Mouse (Mus musculus): ENCODE measurements at regions not wholly inside any gene's neighbourhood (a gene's known extent, or its start where the extent isn't known, plus 50 kb on each side); places are given as distances from the start of the nearest gene placed in this dataset.

DNA sequence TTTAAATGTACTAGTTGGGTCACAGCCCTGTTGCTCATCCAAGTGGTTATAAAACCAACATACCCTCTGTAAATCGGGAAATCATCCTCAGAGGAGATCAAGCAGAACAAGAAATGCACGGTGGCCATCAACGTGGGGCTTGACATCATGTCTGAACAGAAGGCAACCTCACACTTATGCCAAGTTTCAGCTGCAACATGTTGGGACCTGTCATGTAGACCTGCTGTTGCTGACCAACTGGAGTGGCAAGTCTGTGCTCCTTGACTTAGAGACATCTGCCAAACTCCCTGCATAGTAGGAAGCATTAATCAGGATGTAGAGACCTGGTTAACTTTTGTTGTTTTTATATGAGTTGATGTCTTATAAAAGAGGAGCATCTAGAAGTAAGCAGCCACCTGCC is 244.0 kb upstream of the Fam98a start:
- Histone ChIP-seq H3K36me3 (ENCODE audit: control insufficient read depth, insufficient read depth, low read length) (no peaks in the 10 kb centered on the region), H3K4me1 (ENCODE audit: control insufficient read depth, insufficient read depth, low read length) (no peaks in the 10 kb centered on the region), H3K4me2 (ENCODE audit: low read depth, low read length) (no peak overlapping the region), H3K9me3 (ENCODE audit: control insufficient read depth, low read length) (no peaks in the 10 kb centered on the region), H3K9ac (ENCODE audit: low read depth, low read length) (no peak overlapping the region), H3K27me3 (replicated peaks; ENCODE audit: control insufficient read depth, insufficient read depth, low read length) (no peaks in the 10 kb centered on the region), H3K4me3 (ENCODE audit: low read length) (no peak overlapping the region), H3K27ac (ENCODE audit: low read length) (no peak overlapping the region)
- no peak for ATAC-seq
- WGBS, result 85% methylated on average over 3 of the region's 3 CpGs

DNA sequence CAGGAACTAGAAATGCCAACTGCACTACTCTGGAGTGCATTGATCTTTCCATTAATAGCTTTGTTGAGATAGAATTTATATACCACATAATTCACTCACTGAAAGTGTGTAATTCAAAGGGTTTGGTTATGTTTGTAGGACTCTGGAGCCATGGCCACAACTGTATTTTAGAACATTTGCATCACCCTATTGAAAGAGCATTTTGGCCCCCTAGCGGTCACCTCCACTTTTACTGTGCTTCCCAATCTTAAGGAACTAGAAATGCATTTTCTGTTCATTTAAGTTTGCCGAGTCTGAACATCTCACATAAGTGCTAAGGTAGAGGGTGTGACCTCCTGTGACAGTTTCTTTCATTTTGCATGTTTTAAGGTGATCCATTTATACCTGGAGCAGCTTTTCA is 228.0 kb upstream of the Fam98a start:
- no peaks in the 10 kb centered on the region for H3K9me3 ChIP-seq (ENCODE audit: control insufficient read depth, low read length)
- H3K27ac ChIP-seq (ENCODE audit: low read length), result no peak overlapping the region
- ATAC-seq, result no peak
- no peaks in the 10 kb centered on the region; the same call in 1 of the 2 replicates for H3K4me1 ChIP-seq (ENCODE audit: control insufficient read depth, insufficient read depth, low read length)
- H3K4me2 ChIP-seq (ENCODE audit: low read depth, low read length), result no peak overlapping the region
- H3K9ac ChIP-seq (ENCODE audit: low read depth, low read length), result no peak overlapping the region
- WGBS, result 37% methylated on average over 2 of the region's 2 CpGs
- H3K4me3 ChIP-seq (ENCODE audit: low read length), result no peak overlapping the region
- no peaks in the 10 kb centered on the region for H3K36me3 ChIP-seq (ENCODE audit: control insufficient read depth, insufficient read depth, low read length)
- H3K27me3 ChIP-seq (replicated peaks; ENCODE audit: control insufficient read depth, insufficient read depth, low read length), result no peaks in the 10 kb centered on the region

DNA sequence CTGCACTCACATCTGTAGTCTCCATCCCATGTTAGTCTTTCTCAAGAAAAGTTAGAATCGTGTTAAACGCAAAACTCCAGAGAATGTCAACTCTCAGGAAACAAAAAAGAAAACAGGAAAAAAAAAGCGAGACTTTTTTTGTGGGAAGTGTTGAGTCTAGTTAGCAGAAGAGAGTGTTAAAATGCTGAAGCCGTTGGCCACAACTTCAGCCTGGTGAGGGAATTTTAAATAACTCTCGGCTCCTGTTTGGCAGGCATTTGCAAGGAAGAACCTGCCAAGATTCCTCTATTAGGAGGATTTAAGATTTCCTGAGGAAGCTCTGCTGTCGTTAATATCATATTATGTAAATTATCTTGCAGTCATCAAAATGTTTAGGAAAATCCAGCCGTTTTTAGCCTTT is 224.9 kb upstream of the Fam98a start:
- H3K4me2 ChIP-seq (ENCODE audit: low read depth, low read length), result no peak overlapping the region
- no peaks in the 10 kb centered on the region for H3K36me3 ChIP-seq (ENCODE audit: control insufficient read depth, insufficient read depth, low read length)
- no peak overlapping the region for H3K9ac ChIP-seq (ENCODE audit: low read depth, low read length)
- no peaks in the 10 kb centered on the region for H3K9me3 ChIP-seq (ENCODE audit: control insufficient read depth, low read length)
- no peaks in the 10 kb centered on the region for H3K27me3 ChIP-seq (replicated peaks; ENCODE audit: control insufficient read depth, insufficient read depth, low read length)
- H3K4me3 ChIP-seq (ENCODE audit: low read length), result no peak overlapping the region
- 57% methylated on average over 7 of the region's 7 CpGs for WGBS
- no peaks in the 10 kb centered on the region; the same call in 1 of the 2 replicates for H3K4me1 ChIP-seq (ENCODE audit: control insufficient read depth, insufficient read depth, low read length)
- ATAC-seq, result no peak
- no peak overlapping the region for H3K27ac ChIP-seq (ENCODE audit: low read length)

DNA sequence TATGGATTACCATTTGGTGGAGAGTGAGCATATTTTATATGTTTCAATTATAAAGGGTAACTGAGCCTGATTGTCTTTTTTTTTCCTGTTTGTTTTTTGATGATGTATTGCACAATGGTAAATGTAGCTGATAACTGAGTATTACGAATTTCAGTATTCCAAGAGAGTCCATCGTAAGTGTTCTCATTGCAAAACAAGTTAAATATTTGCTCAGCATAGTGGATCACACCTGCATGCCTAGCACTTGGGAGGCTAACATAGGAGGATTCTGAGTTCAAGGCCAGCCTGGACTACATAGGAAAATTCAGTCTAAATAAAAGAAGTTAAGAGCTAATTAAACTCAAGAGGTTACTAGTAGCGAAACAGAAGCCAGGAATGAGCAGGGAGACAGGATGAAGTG is 223.8 kb upstream of the Fam98a start:
- no peak for ATAC-seq
- no peak overlapping the region for H3K27ac ChIP-seq (ENCODE audit: low read length)
- no peak overlapping the region for H3K4me3 ChIP-seq (ENCODE audit: low read length)
- 74% methylated on average over 3 of the region's 3 CpGs for WGBS
- H3K9ac ChIP-seq (ENCODE audit: low read depth, low read length), result no peak overlapping the region
- H3K9me3 ChIP-seq (ENCODE audit: control insufficient read depth, low read length), result no peaks in the 10 kb centered on the region
- no peak overlapping the region for H3K4me2 ChIP-seq (ENCODE audit: low read depth, low read length)
- H3K36me3 ChIP-seq (ENCODE audit: control insufficient read depth, insufficient read depth, low read length), result no peaks in the 10 kb centered on the region
- H3K4me1 ChIP-seq (ENCODE audit: control insufficient read depth, insufficient read depth, low read length), result no peaks in the 10 kb centered on the region; the same call in 1 of the 2 replicates
- H3K27me3 ChIP-seq (replicated peaks; ENCODE audit: control insufficient read depth, insufficient read depth, low read length), result no peaks in the 10 kb centered on the region

DNA sequence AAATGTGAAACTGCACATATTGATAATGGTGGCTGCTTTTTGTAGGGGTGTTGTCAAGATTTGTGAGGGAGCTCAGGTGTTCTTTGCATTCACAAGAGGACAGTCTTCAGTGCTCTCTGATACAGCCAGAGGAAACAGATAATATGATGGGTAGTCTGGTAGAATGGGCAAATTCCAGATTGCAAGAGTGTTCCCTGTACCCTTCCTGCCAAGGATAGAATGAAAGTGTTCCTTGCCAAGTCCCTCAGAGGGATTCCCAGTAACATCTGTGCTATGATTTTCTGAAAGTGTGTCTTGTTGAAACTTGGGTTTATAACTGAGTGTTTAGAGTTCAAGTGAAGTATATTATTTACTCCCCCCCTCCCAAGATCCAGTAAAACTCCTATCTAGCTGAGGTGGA is 221.1 kb upstream of the Fam98a start:
- no peak overlapping the region for H3K27ac ChIP-seq (ENCODE audit: low read length)
- H3K36me3 ChIP-seq (ENCODE audit: control insufficient read depth, insufficient read depth, low read length), result no peaks in the 10 kb centered on the region
- H3K9me3 ChIP-seq (ENCODE audit: control insufficient read depth, low read length), result peaks cover 3% of the 10 kb centered on the region; the same call in 1 of the 2 replicates
- H3K4me1 ChIP-seq (ENCODE audit: control insufficient read depth, insufficient read depth, low read length), result no peaks in the 10 kb centered on the region; the same call in 1 of the 2 replicates
- no peak overlapping the region for H3K9ac ChIP-seq (ENCODE audit: low read depth, low read length)
- no peak for ATAC-seq
- H3K27me3 ChIP-seq (replicated peaks; ENCODE audit: control insufficient read depth, insufficient read depth, low read length), result no peaks in the 10 kb centered on the region
- no peak overlapping the region for H3K4me3 ChIP-seq (ENCODE audit: low read length)
- H3K4me2 ChIP-seq (ENCODE audit: low read depth, low read length), result no peak overlapping the region

DNA sequence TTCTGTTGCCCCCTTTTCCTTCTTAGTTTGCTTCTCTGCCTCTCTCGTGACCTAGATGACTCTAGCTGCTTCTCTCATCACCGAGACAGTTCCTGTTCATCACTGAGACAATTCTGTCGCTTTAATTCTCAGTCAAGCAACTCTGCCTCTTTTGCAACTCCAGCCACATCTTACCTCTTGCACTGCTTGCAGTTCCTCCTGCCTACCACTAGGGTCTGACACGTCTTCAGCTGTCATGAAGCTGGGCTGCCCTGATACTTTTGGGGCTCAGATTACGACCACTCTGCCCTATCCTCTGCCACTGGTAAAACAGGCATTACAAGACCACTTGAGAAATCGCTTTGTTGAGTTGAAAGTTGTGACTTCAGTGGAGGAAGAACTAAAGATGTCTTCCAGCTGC is 216.9 kb upstream of the Fam98a start:
- H3K4me2 ChIP-seq (ENCODE audit: low read depth, low read length), result no peak overlapping the region
- H3K9ac ChIP-seq (ENCODE audit: low read depth, low read length), result no peak overlapping the region
- H3K36me3 ChIP-seq (ENCODE audit: control insufficient read depth, insufficient read depth, low read length), result no peaks in the 10 kb centered on the region
- WGBS, result 86% methylated on average over 6 of the region's 6 CpGs
- no peak for ATAC-seq
- no peaks in the 10 kb centered on the region for H3K4me1 ChIP-seq (ENCODE audit: control insufficient read depth, insufficient read depth, low read length)
- H3K27ac ChIP-seq (ENCODE audit: low read length), result no peak overlapping the region
- no peaks in the 10 kb centered on the region for H3K27me3 ChIP-seq (replicated peaks; ENCODE audit: control insufficient read depth, insufficient read depth, low read length)
- H3K9me3 ChIP-seq (ENCODE audit: control insufficient read depth, low read length), result peaks cover 3% of the 10 kb centered on the region; the same call in 1 of the 2 replicates
- no peak overlapping the region for H3K4me3 ChIP-seq (ENCODE audit: low read length)

DNA sequence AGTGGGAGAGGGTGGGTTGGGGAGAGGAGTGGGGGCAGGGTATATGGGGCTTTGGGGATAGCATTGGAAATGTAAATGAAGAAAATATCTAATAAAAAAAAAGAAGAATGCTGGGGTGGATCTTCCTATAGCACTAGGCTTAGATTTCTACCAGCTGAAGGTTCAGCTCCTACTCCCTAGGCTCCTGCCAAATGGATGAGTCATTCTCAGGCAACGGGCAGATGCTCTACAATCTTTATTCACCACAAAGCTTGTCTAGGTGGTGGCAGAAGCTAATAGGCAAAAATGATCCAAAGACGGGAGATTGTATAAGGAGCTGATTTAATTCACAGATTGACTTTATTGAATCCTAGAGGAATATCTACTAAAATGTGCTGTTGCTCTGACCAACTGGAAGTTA is 211.6 kb upstream of the Fam98a start:
- no peak for ATAC-seq
- WGBS, result 88% methylated on average over 2 of the region's 2 CpGs
- no peak overlapping the region for H3K4me2 ChIP-seq (ENCODE audit: low read depth, low read length)

GRCm38 (mm10) chr17:75756487-75756886 is 204.7 kb upstream of the Fam98a start:
- H3K4me3 ChIP-seq (ENCODE audit: low read length), result no peak overlapping the region
- no peaks in the 10 kb centered on the region for H3K27me3 ChIP-seq (replicated peaks; ENCODE audit: control insufficient read depth, insufficient read depth, low read length)
- no peaks in the 10 kb centered on the region for H3K36me3 ChIP-seq (ENCODE audit: control insufficient read depth, insufficient read depth, low read length)
- no peak for ATAC-seq
- H3K9me3 ChIP-seq (ENCODE audit: control insufficient read depth, low read length), result no peaks in the 10 kb centered on the region
- WGBS, result 95% methylated on average over 5 of the region's 5 CpGs
- H3K9ac ChIP-seq (ENCODE audit: low read depth, low read length), result no peak overlapping the region
- H3K27ac ChIP-seq (ENCODE audit: low read length), result no peak overlapping the region
- H3K4me2 ChIP-seq (ENCODE audit: low read depth, low read length), result no peak overlapping the region
- H3K4me1 ChIP-seq (ENCODE audit: control insufficient read depth, insufficient read depth, low read length), result no peaks in the 10 kb centered on the region

More for the DNA sequence above, 211.6 kb upstream of the Fam98a start:
- no peaks in the 10 kb centered on the region; the same call in 1 of the 2 replicates for H3K9me3 ChIP-seq (ENCODE audit: control insufficient read depth, low read length)
- H3K9ac ChIP-seq (ENCODE audit: low read depth, low read length), result no peak overlapping the region
- no peak overlapping the region for H3K4me3 ChIP-seq (ENCODE audit: low read length)
- no peaks in the 10 kb centered on the region for H3K27me3 ChIP-seq (replicated peaks; ENCODE audit: control insufficient read depth, insufficient read depth, low read length)
- no peaks in the 10 kb centered on the region for H3K4me1 ChIP-seq (ENCODE audit: control insufficient read depth, insufficient read depth, low read length)
- H3K36me3 ChIP-seq (ENCODE audit: control insufficient read depth, insufficient read depth, low read length), result no peaks in the 10 kb centered on the region
- no peak overlapping the region for H3K27ac ChIP-seq (ENCODE audit: low read length)

DNA sequence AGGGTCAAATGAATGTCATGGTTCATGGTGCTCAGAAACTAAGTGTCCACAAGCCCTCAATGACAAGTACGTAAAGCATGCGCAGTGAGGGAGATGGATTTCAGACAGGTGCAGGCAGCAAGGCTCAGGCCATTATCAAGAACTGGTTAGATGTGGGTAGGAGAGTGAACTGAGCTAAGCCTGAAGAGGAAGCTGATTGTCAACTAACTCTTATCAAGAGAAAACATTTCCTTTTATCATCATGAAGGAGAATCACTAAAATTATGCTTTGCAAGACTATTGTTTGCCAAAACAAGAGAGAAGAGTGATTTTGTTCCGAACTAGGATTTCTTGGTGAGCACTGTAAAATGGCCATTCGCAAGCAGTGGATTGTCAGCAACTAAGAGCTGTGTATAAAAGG is 164.7 kb upstream of the Fam98a start:
- H3K9me3 ChIP-seq (ENCODE audit: control insufficient read depth, low read length), result no peaks in the 10 kb centered on the region
- WGBS, result 89% methylated on average over 4 of the region's 4 CpGs
- H3K4me3 ChIP-seq (ENCODE audit: low read length), result no peak overlapping the region
- ATAC-seq, result no peak
- no peaks in the 10 kb centered on the region for H3K36me3 ChIP-seq (ENCODE audit: control insufficient read depth, insufficient read depth, low read length)
- H3K9ac ChIP-seq (ENCODE audit: low read depth, low read length), result no peak overlapping the region
- no peak overlapping the region for H3K27ac ChIP-seq (ENCODE audit: low read length)
- H3K4me1 ChIP-seq (ENCODE audit: control insufficient read depth, insufficient read depth, low read length), result no peaks in the 10 kb centered on the region
- no peaks in the 10 kb centered on the region for H3K27me3 ChIP-seq (replicated peaks; ENCODE audit: control insufficient read depth, insufficient read depth, low read length)
- no peak overlapping the region for H3K4me2 ChIP-seq (ENCODE audit: low read depth, low read length)

DNA sequence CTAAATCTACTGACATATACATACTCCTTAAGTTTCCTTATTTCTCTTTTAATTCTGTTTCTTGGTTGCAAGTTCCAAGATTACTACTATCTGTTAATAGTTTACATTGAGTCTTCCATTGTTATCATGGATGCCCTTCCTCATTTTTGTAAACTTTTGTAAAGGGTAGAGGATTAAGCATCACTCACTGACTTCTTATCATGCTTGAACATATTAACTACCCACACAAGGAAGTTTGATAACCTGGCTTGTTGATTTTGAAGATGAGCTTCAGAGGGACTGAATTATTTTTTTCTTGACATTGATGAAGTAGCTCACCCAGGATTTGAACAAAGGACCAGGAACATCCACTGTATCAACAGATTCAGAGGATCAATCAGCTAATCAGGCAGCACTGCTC is 162.8 kb upstream of the Fam98a start:
- no peak overlapping the region for H3K9ac ChIP-seq (ENCODE audit: low read depth, low read length)
- no peaks in the 10 kb centered on the region for H3K27me3 ChIP-seq (replicated peaks; ENCODE audit: control insufficient read depth, insufficient read depth, low read length)
- no peak overlapping the region for H3K4me3 ChIP-seq (ENCODE audit: low read length)
- no peaks in the 10 kb centered on the region for H3K9me3 ChIP-seq (ENCODE audit: control insufficient read depth, low read length)
- no peaks in the 10 kb centered on the region for H3K4me1 ChIP-seq (ENCODE audit: control insufficient read depth, insufficient read depth, low read length)
- no peak overlapping the region for H3K4me2 ChIP-seq (ENCODE audit: low read depth, low read length)
- no peak overlapping the region for H3K27ac ChIP-seq (ENCODE audit: low read length)
- no peaks in the 10 kb centered on the region for H3K36me3 ChIP-seq (ENCODE audit: control insufficient read depth, insufficient read depth, low read length)
- ATAC-seq, result no peak

All from intestine, embryonic 16.5 days (tissue).